23 mouse cellular contexts compared by ENCODE assay signal in the genomic region with DNA sequence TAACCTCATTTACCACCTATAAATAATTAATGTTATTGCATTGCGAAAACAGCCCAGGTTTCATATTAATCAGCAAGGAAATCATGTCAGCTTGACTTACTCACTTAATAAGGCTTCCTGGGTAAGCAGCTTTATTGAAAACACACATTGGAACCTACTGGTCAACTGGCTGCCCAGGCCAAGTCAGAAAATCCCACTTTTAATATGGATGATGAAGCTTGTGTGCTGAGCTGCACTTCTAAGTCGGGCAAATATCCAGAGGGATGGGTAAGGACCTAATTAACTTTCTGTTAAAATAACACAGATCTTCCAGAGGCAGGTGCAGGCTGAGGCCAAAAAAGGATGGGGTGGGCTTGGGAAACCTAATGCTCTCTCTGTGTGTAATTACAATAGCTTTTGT. TPM values are rescaled to one million over a fixed set of nuclear protein-coding genes. Genes with fewer than 3 reads are reported as not detected.
DNase-seq lines count a peak whose midpoint lies in the region; ATAC-seq lines count a peak whose summit lies in the region.
"Had no signal": no experiment of that assay in that cellular context is flagged by ENCODE, and none has a peak within 500 bp of the region (broad histone marks: within the 10 kb centered on the region; RNA-seq: fewer than 3 reads in every experiment).

No protein-coding gene starts in this region.

- peak overlapping the region; percentile 11; the same call in 1 of the 2 replicates for H3K4me3 ChIP-seq in hindbrain, embryonic 10.5 days
- no peak overlapping the region for H3K4me3 ChIP-seq in hindbrain, embryonic 12.5 days
- no peak overlapping the region for H3K4me3 ChIP-seq in midbrain, embryonic 14.5 days (replicated peaks; ENCODE audit: low read depth, low read length)
- H3K4me3 ChIP-seq in midbrain, embryonic 13.5 days (replicated peaks) = no peak overlapping the region
- H3K4me3 ChIP-seq in neural tube, embryonic 12.5 days = no peak overlapping the region
- H3K4me3 ChIP-seq: embryonic facial prominence, embryonic 15.5 days; erythroblast, embryonic 14.5 days; forebrain, embryonic 10.5 days; heart, embryonic 10.5 days had no signal

- no peak overlapping the region for H3K4me2 ChIP-seq in hindbrain, embryonic 12.5 days (replicated peaks)
- no peak overlapping the region for H3K4me2 ChIP-seq in midbrain, embryonic 14.5 days (ENCODE audit: low read length)
- no peak overlapping the region for H3K4me2 ChIP-seq in midbrain, embryonic 13.5 days (replicated peaks)
- 0 out of 2 replicates have a peak overlapping the region, but pooled peaks have one; percentile 16 for H3K4me2 ChIP-seq in neural tube, embryonic 12.5 days (replicated peaks)
- H3K4me2 ChIP-seq: embryonic facial prominence, embryonic 15.5 days had no signal

- no peak overlapping the region for H3K27ac ChIP-seq in hindbrain, embryonic 10.5 days
- H3K27ac ChIP-seq in hindbrain, embryonic 12.5 days = no peak overlapping the region
- no peak overlapping the region for H3K27ac ChIP-seq in midbrain, embryonic 14.5 days (replicated peaks; ENCODE audit: low read depth, low read length)
- no peak overlapping the region for H3K27ac ChIP-seq in midbrain, embryonic 13.5 days
- no peak overlapping the region; the same call in 1 of the 2 replicates for H3K27ac ChIP-seq in neural tube, embryonic 12.5 days
- H3K27ac ChIP-seq: embryonic facial prominence, embryonic 15.5 days; forebrain, embryonic 10.5 days; heart, embryonic 10.5 days had no signal

- no peaks in the 10 kb centered on the region for H3K27me3 ChIP-seq in hindbrain, embryonic 10.5 days (ENCODE audit: insufficient read depth, poor library complexity, severe bottlenecking)
- H3K27me3 ChIP-seq in hindbrain, embryonic 12.5 days = no peaks in the 10 kb centered on the region
- H3K27me3 ChIP-seq in midbrain, embryonic 14.5 days (ENCODE audit: control insufficient read depth, insufficient read depth, low read length) = no peaks in the 10 kb centered on the region
- no peaks in the 10 kb centered on the region for H3K27me3 ChIP-seq in midbrain, embryonic 13.5 days
- no peaks in the 10 kb centered on the region for H3K27me3 ChIP-seq in neural tube, embryonic 12.5 days (replicated peaks)
- H3K27me3 ChIP-seq: embryonic facial prominence, embryonic 15.5 days had no signal

- peaks cover 9% of the 10 kb centered on the region for H3K4me1 ChIP-seq in hindbrain, embryonic 10.5 days (replicated peaks)
- peaks cover 7% of the 10 kb centered on the region for H3K4me1 ChIP-seq in hindbrain, embryonic 12.5 days
- H3K4me1 ChIP-seq in midbrain, embryonic 14.5 days (ENCODE audit: control insufficient read depth, insufficient read depth, low read length) = 0 out of 2 replicates have a peak, but pooled peaks cover 5% of the 10 kb centered on the region
- H3K4me1 ChIP-seq in midbrain, embryonic 13.5 days (replicated peaks) = peaks cover 7% of the 10 kb centered on the region
- H3K4me1 ChIP-seq in neural tube, embryonic 12.5 days = peaks cover 5% of the 10 kb centered on the region
- H3K4me1 ChIP-seq: embryonic facial prominence, embryonic 15.5 days; heart, embryonic 10.5 days had no signal

- DNase-seq in hindbrain, embryonic 10.5 days (ENCODE audit: low spot score) = no peak
- DNase-seq in midbrain, embryonic 14.5 days = peak; percentile 18
- peak; percentile 73 for DNase-seq in retina, postnatal 1 day
- DNase-seq: adrenal gland, postnatal 10 days; cerebellum, adult 18-20 months; cerebellum, adult 9-11 months; gastrocnemius, postnatal 10 days; heart, adult 18-20 months; heart, postnatal 10 days; heart, postnatal 4 days had no signal

- no peaks in the 10 kb centered on the region for H3K9me3 ChIP-seq in hindbrain, embryonic 10.5 days
- no peaks in the 10 kb centered on the region for H3K9me3 ChIP-seq in hindbrain, embryonic 12.5 days (replicated peaks)
- H3K9me3 ChIP-seq in midbrain, embryonic 14.5 days (ENCODE audit: control insufficient read depth, low read length) = no peaks in the 10 kb centered on the region
- no peaks in the 10 kb centered on the region for H3K9me3 ChIP-seq in midbrain, embryonic 13.5 days
- H3K9me3 ChIP-seq in neural tube, embryonic 12.5 days = no peaks in the 10 kb centered on the region
- H3K9me3 ChIP-seq: embryonic facial prominence, embryonic 15.5 days; forebrain, embryonic 10.5 days; heart, embryonic 10.5 days had no signal

- 0 out of 2 replicates have a peak, but pooled peaks cover 3% of the 10 kb centered on the region for H3K36me3 ChIP-seq in hindbrain, embryonic 10.5 days
- H3K36me3 ChIP-seq in hindbrain, embryonic 12.5 days = no peaks in the 10 kb centered on the region
- no peaks in the 10 kb centered on the region for H3K36me3 ChIP-seq in midbrain, embryonic 14.5 days (ENCODE audit: control insufficient read depth, insufficient read depth, low read length)
- no peaks in the 10 kb centered on the region for H3K36me3 ChIP-seq in midbrain, embryonic 13.5 days
- H3K36me3 ChIP-seq in neural tube, embryonic 12.5 days = no peaks in the 10 kb centered on the region
- H3K36me3 ChIP-seq: embryonic facial prominence, embryonic 15.5 days; forebrain, embryonic 10.5 days; heart, embryonic 10.5 days had no signal

- H3K9ac ChIP-seq in hindbrain, embryonic 12.5 days = no peak overlapping the region
- no peak overlapping the region for H3K9ac ChIP-seq in midbrain, embryonic 14.5 days (replicated peaks; ENCODE audit: low read length)
- H3K9ac ChIP-seq in midbrain, embryonic 13.5 days (replicated peaks) = no peak overlapping the region
- no peak overlapping the region for H3K9ac ChIP-seq in neural tube, embryonic 12.5 days
- H3K9ac ChIP-seq: embryonic facial prominence, embryonic 15.5 days had no signal

- no peak for ATAC-seq in hindbrain, embryonic 12.5 days (ENCODE audit: low FRiP score)
- no peak for ATAC-seq in midbrain, embryonic 14.5 days (ENCODE audit: low FRiP score, low TSS enrichment)
- ATAC-seq in midbrain, embryonic 13.5 days = no peak
- no peak for ATAC-seq in neural tube, embryonic 12.5 days (ENCODE audit: low FRiP score, low read depth)
- ATAC-seq in megakaryocyte-erythroid progenitor cell, adult 5-6 weeks (replicated peaks; ENCODE audit: low FRiP score, low TSS enrichment, poor library complexity, severe bottlenecking) = no peak
- ATAC-seq: forebrain, embryonic 16.5 days had no signal

- WGBS in hindbrain, embryonic 10.5 days = 75% methylated on average over 2 of the region's 2 CpGs
- 59% methylated on average over 2 of the region's 2 CpGs for WGBS in hindbrain, embryonic 12.5 days
- 46% methylated on average over 2 of the region's 2 CpGs for WGBS in midbrain, embryonic 14.5 days
- WGBS in midbrain, embryonic 13.5 days = 44% methylated on average over 2 of the region's 2 CpGs
- WGBS in neural tube, embryonic 12.5 days = 66% methylated on average over 2 of the region's 2 CpGs

RNA-seq across cellular contexts. Expression of a gene that starts 4.3 kb away (rescaled TPM):
- polyA plus RNA-seq in hindbrain, embryonic 10.5 days (2016; fragmentation: Nextera tagmentation; extraction: Ambion mirVana) = 14.0 and 23.1 TPM in 2 replicates
- 7.8 and 8.6 TPM in 2 replicates for polyA plus RNA-seq in hindbrain, embryonic 12.5 days (2016; fragmentation: Nextera tagmentation; extraction: Ambion mirVana)
- polyA plus RNA-seq in midbrain, embryonic 14.5 days (2014; fragmentation: Nextera tagmentation; extraction: Ambion mirVana) = 2.6 and 6.9 TPM in 2 replicates
- 5.9 and 7.9 TPM in 2 replicates for polyA plus RNA-seq in midbrain, embryonic 13.5 days (2015; fragmentation: Nextera tagmentation; extraction: Ambion mirVana)
- polyA plus RNA-seq in neural tube, embryonic 12.5 days (2016; fragmentation: Nextera tagmentation; extraction: Ambion mirVana) = 24.2 and 27.6 TPM in 2 replicates
- total RNA-seq in megakaryocyte-erythroid progenitor cell, adult 5-6 weeks (2014; fragmentation: Nextera tagmentation) = not detected in 2 replicates
- total RNA-seq in megakaryocyte-erythroid progenitor cell, adult 5-6 weeks (2017) = not detected in 2 replicates
- total RNA-seq: gastrocnemius, postnatal 10 days; gastrocnemius, postnatal 4 days; heart, adult 18-20 months; heart, postnatal 10 days; heart, postnatal 4 days; MEL had no signal
- polyA plus RNA-seq: C2C12; erythroblast, embryonic 14.5 days; heart, embryonic 14.5 days had no signal

RNA-seq across cellular contexts. Expression of a gene that starts 46.9 kb away (rescaled TPM):
- not detected in 2 replicates for polyA plus RNA-seq in hindbrain, embryonic 10.5 days (2016; fragmentation: Nextera tagmentation; extraction: Ambion mirVana)
- 0.31 TPM in 1 of 2 replicates, not detected in the other for polyA plus RNA-seq in hindbrain, embryonic 12.5 days (2016; fragmentation: Nextera tagmentation; extraction: Ambion mirVana)
- 0.17 TPM in 1 of 2 replicates, not detected in the other for polyA plus RNA-seq in midbrain, embryonic 14.5 days (2014; fragmentation: Nextera tagmentation; extraction: Ambion mirVana)
- polyA plus RNA-seq in midbrain, embryonic 13.5 days (2015; fragmentation: Nextera tagmentation; extraction: Ambion mirVana) = not detected in 2 replicates
- polyA plus RNA-seq in neural tube, embryonic 12.5 days (2016; fragmentation: Nextera tagmentation; extraction: Ambion mirVana) = 0.27 and 0.44 TPM in 2 replicates
- total RNA-seq in megakaryocyte-erythroid progenitor cell, adult 5-6 weeks (2014; fragmentation: Nextera tagmentation) = 2.6 and 3.7 TPM in 2 replicates
- 10.9 and 12.2 TPM in 2 replicates for total RNA-seq in megakaryocyte-erythroid progenitor cell, adult 5-6 weeks (2017)
- polyA plus RNA-seq: C2C12; forebrain, embryonic 16.5 days; heart, embryonic 14.5 days had no signal
